Comparison of ENCODE assay signal across 15 mouse cellular contexts in genomic region chr14:87300838-87301237, GRCm38 (mm10).
"Had no signal": no experiment of that assay in that cellular context is flagged by ENCODE, and none has a peak within 500 bp of the region (broad histone marks: within the 10 kb centered on the region; RNA-seq: fewer than 3 reads in every experiment).

No protein-coding gene starts in this region.

- H3K9me3 ChIP-seq: limb, embryonic 15.5 days; liver, embryonic 12.5 days; megakaryocyte, embryonic 14.5 days; midbrain, embryonic 13.5 days; neural tube, embryonic 12.5 days had no signal

- H3K4me2 ChIP-seq: limb, embryonic 15.5 days; liver, embryonic 12.5 days; lung, embryonic 14.5 days; midbrain, embryonic 13.5 days; neural tube, embryonic 12.5 days had no signal

- DNase-seq: kidney, adult 8-10 months; layer of hippocampus, adult 9-11 months; layer of hippocampus, postnatal 36 days; lung, embryonic 14.5 days; lung, postnatal 10 days; spleen, adult 18-20 months; thymus, adult 2 months; thymus, postnatal 36 days had no signal

- ATAC-seq: intestine, embryonic 16.5 days; liver, embryonic 12.5 days; midbrain, embryonic 13.5 days had no signal

- H3K27me3 ChIP-seq: limb, embryonic 15.5 days; liver, embryonic 12.5 days; midbrain, embryonic 13.5 days; neural tube, embryonic 12.5 days had no signal

- H3K9ac ChIP-seq: limb, embryonic 15.5 days; liver, embryonic 12.5 days; lung, embryonic 14.5 days; midbrain, embryonic 13.5 days; neural tube, embryonic 12.5 days had no signal

- H3K27ac ChIP-seq: limb, embryonic 15.5 days; liver, embryonic 12.5 days; macrophage; midbrain, embryonic 13.5 days; neural tube, embryonic 12.5 days had no signal

- H3K4me3 ChIP-seq: limb, embryonic 15.5 days; liver, embryonic 12.5 days; megakaryocyte, embryonic 14.5 days; midbrain, embryonic 13.5 days; neural tube, embryonic 12.5 days had no signal

- H3K4me1 ChIP-seq: limb, embryonic 15.5 days; liver, embryonic 12.5 days; megakaryocyte, embryonic 14.5 days; midbrain, embryonic 13.5 days; neural tube, embryonic 12.5 days had no signal

- H3K36me3 ChIP-seq: limb, embryonic 15.5 days; liver, embryonic 12.5 days; midbrain, embryonic 13.5 days; neural tube, embryonic 12.5 days had no signal
